Mouse (Mus musculus): Measurements from ENCODE around the gene Nptxr. TPM values are rescaled to one million over a fixed set of nuclear protein-coding genes. Genes with fewer than 3 reads are reported as not detected.
A peak's percentile ranks its signal among the peaks of the same experiment; 100 is the strongest.

The Nptxr gene
- polyA plus RNA-seq, 1 experiment = 53.6 TPM

DNA sequence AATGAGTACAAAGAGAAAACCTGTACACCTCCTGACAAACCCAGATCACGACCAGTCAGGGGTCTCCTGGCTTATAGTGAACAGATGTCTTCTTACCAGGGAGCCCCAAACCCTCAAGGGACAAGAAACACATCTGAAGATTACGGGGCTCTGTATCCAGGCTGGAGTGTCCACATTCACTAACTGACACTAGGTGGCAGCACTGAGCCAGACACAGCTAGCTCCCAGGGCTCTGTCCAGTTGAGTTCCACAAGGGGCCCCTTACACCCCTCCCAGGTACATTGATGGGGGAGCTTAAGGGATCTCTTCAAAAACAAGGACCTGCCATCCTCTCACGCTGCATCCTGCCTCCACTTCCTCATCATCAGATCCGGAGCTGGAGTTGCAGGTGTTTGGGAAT is 25.8 kb upstream of the Nptxr start:
- TF ChIP-seq POLR2A (IDR thresholded peaks at IDR 0.05; ENCODE audit: borderline replicate concordance, extremely low read depth, insufficient read depth, insufficient read length, poor library complexity, severe bottlenecking) (no peak), CTCF (IDR thresholded peaks at IDR 0.05; ENCODE audit: borderline replicate concordance, extremely low read depth, insufficient read depth, insufficient read length) (peak; percentile 89)
- DNase-seq (ENCODE audit: low read depth) = peak; percentile 87

DNA sequence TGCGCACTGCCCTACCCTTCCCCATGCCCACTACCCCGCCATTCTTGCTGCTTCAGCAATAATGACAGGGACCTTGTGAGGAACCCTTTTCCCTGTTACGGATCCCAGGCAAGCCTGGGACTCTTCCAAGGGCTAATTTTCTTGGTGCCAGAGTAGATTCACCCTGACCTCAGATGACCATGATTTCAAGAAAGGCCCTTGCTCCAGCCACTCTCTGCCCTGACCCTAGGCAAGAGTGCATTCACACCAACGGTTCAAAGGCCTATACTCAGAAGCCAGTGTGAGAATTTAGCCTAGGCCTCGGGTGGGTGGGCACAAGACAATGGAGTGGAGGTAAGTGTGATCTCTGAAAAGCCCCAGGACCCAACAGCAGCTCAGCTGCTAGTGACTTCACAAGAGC is 24.9 kb upstream of the Nptxr start:
- TF ChIP-seq POLR2A (IDR thresholded peaks at IDR 0.05; ENCODE audit: borderline replicate concordance, extremely low read depth, insufficient read depth, insufficient read length, poor library complexity, severe bottlenecking) = no peak
- TF ChIP-seq CTCF (IDR thresholded peaks at IDR 0.05; ENCODE audit: borderline replicate concordance, extremely low read depth, insufficient read depth, insufficient read length) = no peak
- DNase-seq (ENCODE audit: low read depth) = no peak

DNA sequence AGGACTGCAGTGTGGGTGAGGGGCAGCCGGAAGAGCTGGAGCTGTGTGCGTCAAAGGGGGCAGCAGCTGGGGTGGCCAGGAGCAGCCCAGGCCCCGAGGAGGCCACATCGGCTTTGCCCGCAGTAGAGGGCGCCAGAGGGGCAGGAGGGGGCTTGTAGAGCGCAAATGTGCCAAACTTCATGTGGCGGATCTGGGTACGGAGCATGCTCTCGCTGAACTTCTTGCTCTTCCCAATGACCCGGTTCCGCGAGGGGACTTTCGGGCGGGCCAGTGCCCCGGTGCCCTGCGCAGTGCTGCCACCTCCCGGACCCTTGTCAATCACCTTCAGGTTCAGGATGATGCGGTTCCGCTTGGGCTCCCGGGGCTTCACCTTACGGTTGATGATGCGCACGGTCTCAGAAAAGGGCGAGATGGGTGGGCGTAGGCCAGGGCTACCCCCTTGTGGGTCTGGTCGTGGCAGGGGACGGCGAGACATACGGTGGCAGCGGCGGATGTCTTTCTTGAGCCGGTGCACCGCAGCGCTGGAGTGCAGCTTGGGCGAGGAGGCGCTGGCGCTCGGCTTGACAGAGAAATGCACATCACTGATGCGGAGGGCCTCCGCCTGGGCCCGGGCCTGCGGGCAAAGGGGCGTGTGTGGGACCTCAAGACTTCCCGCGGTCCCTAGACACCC is 23.9 kb upstream of the Nptxr start:
- TF ChIP-seq CTCF (IDR thresholded peaks at IDR 0.05; ENCODE audit: borderline replicate concordance, extremely low read depth, insufficient read depth, insufficient read length) = peak; percentile 38; the same call in 1 of the 2 replicates
- no peak for TF ChIP-seq POLR2A (IDR thresholded peaks at IDR 0.05; ENCODE audit: borderline replicate concordance, extremely low read depth, insufficient read depth, insufficient read length, poor library complexity, severe bottlenecking)
- DNase-seq (ENCODE audit: low read depth) = peak; percentile 46

DNA sequence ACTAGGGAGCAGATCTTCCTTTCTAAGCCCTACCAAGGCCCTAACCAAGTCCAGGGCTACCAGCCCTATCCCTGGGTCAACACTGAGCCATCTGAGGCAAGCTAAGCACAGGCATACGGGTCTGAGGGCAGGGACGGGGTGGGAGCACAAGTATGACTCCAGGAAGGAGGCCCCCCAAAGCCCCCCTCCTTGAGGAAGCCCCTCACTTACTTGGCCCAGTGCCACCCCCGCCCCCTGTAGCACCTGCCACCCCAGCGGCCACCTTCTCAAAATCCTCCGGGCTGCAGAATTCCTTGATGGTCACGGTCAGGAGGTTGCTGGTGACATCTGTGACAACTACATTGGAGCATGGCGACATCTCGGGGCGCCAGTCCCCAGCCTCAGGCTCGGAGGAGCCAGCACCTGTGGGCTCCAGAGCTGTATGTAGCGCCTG is 23.2 kb upstream of the Nptxr start:
- no peak for DNase-seq (ENCODE audit: low read depth)
- TF ChIP-seq CTCF (IDR thresholded peaks at IDR 0.05; ENCODE audit: borderline replicate concordance, extremely low read depth, insufficient read depth, insufficient read length) (no peak), POLR2A (IDR thresholded peaks at IDR 0.05; ENCODE audit: borderline replicate concordance, extremely low read depth, insufficient read depth, insufficient read length, poor library complexity, severe bottlenecking) (no peak)

DNA sequence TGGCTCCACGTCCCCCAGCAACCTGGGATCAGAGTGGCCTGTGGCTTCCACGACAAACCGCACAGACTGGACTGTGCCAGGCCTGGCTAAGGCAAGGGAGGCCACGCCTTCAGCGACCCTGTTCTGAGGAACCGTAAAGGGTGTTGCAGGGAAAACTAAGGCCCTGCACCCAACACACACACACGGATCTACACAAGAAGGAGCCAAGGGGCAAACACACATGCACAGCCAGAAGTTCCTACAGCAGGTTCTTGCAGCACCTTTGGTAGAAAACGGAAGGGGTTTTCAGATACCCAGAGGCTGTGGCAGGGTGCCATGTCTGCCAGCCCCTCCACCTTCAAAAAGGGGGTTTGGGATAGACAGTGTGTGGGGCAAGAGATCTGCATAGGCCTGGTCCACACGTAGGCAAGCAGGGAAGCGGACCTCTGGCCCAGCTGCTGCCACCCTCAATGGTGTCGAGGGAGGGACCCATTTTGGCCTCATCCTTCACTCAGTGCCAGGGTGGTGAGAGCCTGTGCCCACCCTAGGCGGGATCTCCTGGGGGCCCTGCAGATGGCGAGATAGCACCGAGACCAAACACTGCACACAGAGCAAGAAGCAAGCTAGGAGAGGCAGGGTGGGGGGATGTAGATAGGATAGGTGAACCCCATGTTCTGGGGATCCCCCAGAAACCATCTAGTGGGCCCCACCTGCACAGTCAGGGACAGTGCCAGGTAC is 22.7 kb upstream of the Nptxr start:
- TF ChIP-seq CTCF (IDR thresholded peaks at IDR 0.05; ENCODE audit: borderline replicate concordance, extremely low read depth, insufficient read depth, insufficient read length) (no peak), POLR2A (IDR thresholded peaks at IDR 0.05; ENCODE audit: borderline replicate concordance, extremely low read depth, insufficient read depth, insufficient read length, poor library complexity, severe bottlenecking) (no peak)
- DNase-seq (ENCODE audit: low read depth) = no peak

DNA sequence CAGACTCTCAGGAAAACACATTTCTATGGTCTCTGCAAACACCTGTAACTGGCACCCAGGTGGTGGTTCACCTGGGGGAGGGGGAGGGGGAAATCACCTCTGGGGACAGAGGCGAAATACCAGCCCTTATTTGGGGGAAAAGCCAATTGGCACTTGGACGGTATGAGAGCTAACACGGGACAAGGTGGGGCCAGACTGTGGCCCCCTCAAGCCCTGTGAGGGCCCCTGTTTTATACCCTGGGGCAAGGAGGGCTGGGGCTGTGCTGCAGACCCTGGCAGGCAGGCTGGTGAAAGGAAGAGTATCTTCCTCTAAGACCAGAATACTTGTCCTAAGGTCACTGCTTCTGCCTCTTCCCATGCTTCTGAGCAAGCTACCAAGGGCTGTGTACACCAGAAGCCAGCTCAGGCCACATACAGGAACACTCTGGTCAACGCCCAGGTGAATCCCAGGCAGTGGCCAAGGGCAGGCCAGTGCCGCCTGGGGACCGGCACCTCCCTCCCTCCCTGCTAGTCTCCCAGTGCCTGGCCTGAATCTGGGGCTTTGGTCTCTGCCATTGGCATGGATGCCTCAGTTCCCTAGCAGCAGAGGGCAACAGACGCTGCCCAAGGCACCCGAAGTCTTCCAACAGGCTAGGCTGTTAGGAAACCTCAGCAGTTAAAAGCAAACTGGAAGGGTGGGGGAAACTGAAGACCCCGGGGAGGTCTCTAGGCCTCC is 21.8 kb upstream of the Nptxr start:
- TF ChIP-seq CTCF (IDR thresholded peaks at IDR 0.05; ENCODE audit: borderline replicate concordance, extremely low read depth, insufficient read depth, insufficient read length) (no peak), POLR2A (IDR thresholded peaks at IDR 0.05; ENCODE audit: borderline replicate concordance, extremely low read depth, insufficient read depth, insufficient read length, poor library complexity, severe bottlenecking) (no peak)
- no peak for DNase-seq (ENCODE audit: low read depth)

DNA sequence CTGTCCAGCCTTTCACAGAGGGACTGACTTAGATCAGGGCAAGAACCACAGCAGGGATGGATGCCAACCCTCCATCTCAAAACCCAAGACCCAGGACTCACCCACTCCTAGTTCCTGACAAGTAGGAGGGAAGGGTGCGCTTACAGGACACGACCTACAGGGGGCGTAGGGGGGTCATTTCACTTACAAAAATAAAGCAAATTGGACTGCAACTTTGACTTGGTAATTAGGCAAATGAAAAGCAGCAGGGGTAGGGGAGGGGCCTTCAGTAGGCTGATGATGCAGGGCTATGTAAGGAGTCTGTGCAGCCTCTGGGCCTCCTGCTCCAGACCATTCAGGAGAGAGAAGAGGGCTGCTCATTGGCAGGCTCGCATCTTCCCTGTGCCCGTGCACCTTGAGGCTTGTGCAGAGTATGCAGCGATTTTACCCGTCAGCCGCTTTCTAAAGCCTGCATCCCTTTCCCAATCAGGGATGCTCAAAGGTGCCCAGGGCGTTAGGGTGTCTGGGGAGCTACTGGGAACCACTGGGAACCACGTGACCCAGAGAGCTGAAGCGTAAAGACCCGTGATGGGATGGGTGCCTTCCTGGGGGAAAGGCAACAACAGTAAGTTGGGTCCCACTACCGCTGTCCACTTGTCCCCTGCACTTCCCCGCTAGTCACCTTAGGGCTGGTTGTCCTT is 20.7 kb upstream of the Nptxr start:
- DNase-seq (ENCODE audit: low read depth) = peak; percentile 85
- peak; percentile 64; the same call in 1 of the 2 replicates for TF ChIP-seq CTCF (IDR thresholded peaks at IDR 0.05; ENCODE audit: borderline replicate concordance, extremely low read depth, insufficient read depth, insufficient read length)
- no peak for TF ChIP-seq POLR2A (IDR thresholded peaks at IDR 0.05; ENCODE audit: borderline replicate concordance, extremely low read depth, insufficient read depth, insufficient read length, poor library complexity, severe bottlenecking)

DNA sequence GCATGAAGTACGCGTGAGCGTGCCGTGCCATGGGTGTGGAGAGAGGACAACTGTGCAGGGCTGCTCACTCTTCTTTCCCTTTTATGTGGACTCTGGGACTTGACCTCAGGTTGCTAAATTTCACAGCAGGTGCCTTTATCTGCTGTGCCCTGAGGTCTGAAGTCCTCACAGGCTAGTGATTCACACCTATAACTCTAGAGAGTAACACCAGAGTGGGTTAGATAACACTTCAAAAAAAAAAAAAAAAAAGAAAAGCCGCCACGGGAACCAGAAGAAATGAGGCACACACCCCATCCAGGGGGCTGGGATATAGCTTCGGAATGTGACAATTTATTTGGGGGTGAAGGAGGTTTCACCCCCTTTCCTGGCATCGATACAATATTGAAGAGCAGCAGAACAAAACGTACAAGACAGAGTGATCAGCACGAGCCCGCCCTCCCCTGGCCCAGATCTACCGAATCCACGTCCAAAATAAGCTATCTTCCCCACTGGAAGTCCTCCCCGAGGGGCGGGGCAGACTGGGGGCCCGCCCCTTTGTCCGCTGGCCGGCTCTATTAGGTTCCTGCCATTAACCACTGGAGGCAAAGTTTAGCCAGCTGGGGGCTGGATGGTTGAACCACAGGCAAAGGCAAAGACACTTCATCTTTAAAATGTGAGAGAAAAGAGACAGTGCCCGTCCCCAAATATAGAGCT is 19.2 kb upstream of the Nptxr start:
- TF ChIP-seq CTCF (IDR thresholded peaks at IDR 0.05; ENCODE audit: borderline replicate concordance, extremely low read depth, insufficient read depth, insufficient read length) = no peak
- no peak for TF ChIP-seq POLR2A (IDR thresholded peaks at IDR 0.05; ENCODE audit: borderline replicate concordance, extremely low read depth, insufficient read depth, insufficient read length, poor library complexity, severe bottlenecking)

DNA sequence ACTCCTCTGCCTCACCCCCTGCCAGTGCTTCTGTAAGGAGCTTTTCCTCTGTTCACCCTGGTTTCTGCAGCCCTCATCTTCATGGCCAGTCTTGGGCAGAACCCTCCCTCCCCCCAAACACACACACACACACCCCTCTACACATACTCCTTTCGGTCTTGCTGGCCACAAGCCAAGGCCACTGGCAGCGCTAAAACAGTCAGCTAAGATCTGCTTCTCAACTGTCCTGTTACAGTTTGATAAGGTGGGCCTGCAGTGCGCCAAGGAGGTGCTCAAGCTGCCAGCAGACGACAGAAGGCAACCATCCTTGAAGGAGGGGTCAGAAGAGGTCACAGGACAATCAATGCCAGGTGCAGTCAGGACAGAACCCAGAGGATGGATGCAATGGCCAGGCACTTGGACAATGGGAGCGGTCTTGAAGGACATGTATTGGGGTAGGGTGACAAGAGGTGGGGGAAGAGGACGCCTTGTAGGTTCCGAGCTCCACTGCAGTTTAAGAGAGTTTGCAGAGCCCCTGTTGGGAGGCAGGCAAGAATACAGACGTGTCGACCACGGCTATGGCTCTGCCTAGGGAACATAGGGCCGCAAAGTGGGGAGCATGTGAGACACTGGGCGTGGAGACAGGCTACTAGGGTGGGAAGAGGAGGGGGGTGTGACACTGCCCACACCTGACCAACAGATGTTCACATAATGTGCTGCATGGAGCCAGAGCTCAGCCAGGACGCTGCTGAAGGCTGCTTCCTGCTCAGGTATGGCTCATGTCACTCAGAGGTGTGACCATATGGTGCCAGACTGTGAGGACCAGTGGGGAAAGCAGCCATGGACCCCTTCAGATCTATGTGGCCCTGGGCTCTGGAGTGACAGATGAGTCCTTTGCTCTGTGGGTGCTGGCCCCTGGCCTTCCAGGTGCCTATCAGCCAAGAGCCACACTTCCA is 18.0 kb upstream of the Nptxr start:
- no peak for DNase-seq (ENCODE audit: low read depth)
- no peak for TF ChIP-seq CTCF (IDR thresholded peaks at IDR 0.05; ENCODE audit: borderline replicate concordance, extremely low read depth, insufficient read depth, insufficient read length)
- no peak for TF ChIP-seq POLR2A (IDR thresholded peaks at IDR 0.05; ENCODE audit: borderline replicate concordance, extremely low read depth, insufficient read depth, insufficient read length, poor library complexity, severe bottlenecking)

More for the DNA sequence above, 19.2 kb upstream of the Nptxr start:
- DNase-seq (ENCODE audit: low read depth) = no peak
